Mouse (Mus musculus) heart, embryonic 11.5 days (tissue): Measurements from ENCODE around the gene 1700057G04Rik. TPM values are rescaled to one million over a fixed set of nuclear protein-coding genes. Genes with fewer than 3 reads are reported as not detected.

Experiments used
- ATAC-seq: fragments of 200-750 bp; cut with Nextera tagmentation; replicated peaks from 2 replicates; pipeline ENCODE4 v1.8.0; 2017; ENCODE audit warnings: moderate library complexity; ENCODE audit not compliant: insufficient number of reproducible peaks, low FRiP score, low TSS enrichment
- H3K27ac ChIP-seq: fragments of 300-500 bp; sonication (generic); 2 replicates; pipeline ENCODE4 v1.5.1; 2014; ENCODE audit warnings: mild to moderate bottlenecking, low read depth, low read length
- H3K27me3 ChIP-seq: fragments of 300-500 bp; sonication (generic); 2 replicates; pipeline ENCODE4 v1.6.1; 2014; ENCODE audit warnings: mild to moderate bottlenecking, low read length, mixed read lengths; ENCODE audit not compliant: control insufficient read depth, insufficient read depth
- H3K36me3 ChIP-seq: fragments of 300-500 bp; sonication (generic); 2 replicates; pipeline ENCODE4 v1.6.1; 2014; ENCODE audit warnings: mild to moderate bottlenecking, low read length, moderate library complexity, mixed read lengths; ENCODE audit not compliant: control insufficient read depth, insufficient read depth
- H3K4me1 ChIP-seq: fragments of 300-500 bp; sonication (generic); 2 replicates; pipeline ENCODE4 v1.6.1; 2014; ENCODE audit warnings: low read length; ENCODE audit not compliant: control insufficient read depth, insufficient read depth
- H3K4me2 ChIP-seq: fragments of 300-500 bp; sonication (generic); 2 replicates; pipeline ENCODE4 v1.6.1; 2014; ENCODE audit warnings: mild to moderate bottlenecking, moderate library complexity
- H3K4me3 ChIP-seq: fragments of 300-500 bp; sonication (generic); 2 replicates; pipeline ENCODE4 v1.5.1; 2014; ENCODE audit warnings: low read depth, low read length
- H3K9ac ChIP-seq: fragments of 300-500 bp; sonication (generic); 2 replicates; pipeline ENCODE4 v1.6.1; 2014; ENCODE audit warnings: mild to moderate bottlenecking, low read depth, low read length, moderate library complexity
- H3K9me3 ChIP-seq: fragments of 300-500 bp; sonication (generic); replicated peaks from 2 replicates; pipeline ENCODE4 v1.6.1; 2016; ENCODE audit warnings: low read length; ENCODE audit not compliant: control insufficient read depth
- WGBS: fragments of 180-500 bp; shearing (Covaris S2); extraction: QIAGEN DNeasy Blood & Tissue Kit; methylation state at CpG from one replicate; pipeline ENCODE4 v1.1.7; 2014; ENCODE audit not compliant: insufficient replicate concordance; 5-methylcytosine and 5-hydroxymethylcytosine counted together
- polyA plus RNA-seq: library from polyadenylated mRNA; unstranded; fragments of >200 nt; fragmentation: Nextera tagmentation; extraction: Ambion mirVana; gene quantifications from 2 replicates; pipeline ENCODE4 v1.2.1, GENCODE M21; 2014

Gene 1700057G04Rik
- polyA plus RNA-seq, 1 experiment from 2014 or later = not detected

DNA sequence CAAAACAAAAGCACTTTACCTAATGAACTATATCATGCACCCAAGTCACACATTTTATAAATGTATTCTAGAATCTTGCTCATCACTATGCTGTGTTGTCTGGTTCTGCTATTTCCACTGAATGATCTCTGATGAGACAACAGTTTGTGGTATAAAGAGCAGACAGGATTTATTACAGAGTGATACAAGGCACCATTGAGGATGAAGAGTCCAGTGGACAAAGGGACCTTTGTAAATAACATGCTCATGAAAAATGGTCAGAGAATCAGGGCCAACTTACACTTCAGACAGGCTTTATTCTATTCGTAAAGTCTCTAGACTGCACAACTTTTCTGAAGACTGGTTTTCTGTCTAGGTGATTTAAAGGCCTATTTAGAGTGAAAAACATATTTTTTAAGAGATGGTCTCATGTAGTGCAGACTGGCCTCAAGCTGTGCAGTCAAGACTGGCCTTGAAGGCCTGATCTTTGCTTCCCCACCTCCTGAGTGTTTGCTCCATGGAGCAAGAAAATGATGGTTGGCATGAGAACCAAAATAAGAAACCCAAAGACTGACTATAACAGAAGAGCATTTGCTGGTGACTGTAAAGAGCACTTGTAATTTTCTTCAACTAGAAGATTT, 51.6 kb downstream of the 1700057G04Rik start:
- H3K9ac ChIP-seq = no peak overlapping the region
- no peaks in the 10 kb centered on the region for H3K4me1 ChIP-seq
- H3K4me3 ChIP-seq = no peak overlapping the region
- no peak for ATAC-seq
- H3K9me3 ChIP-seq = no peaks in the 10 kb centered on the region
- WGBS = 74% methylated on average over 1 of the region's 1 CpGs
- H3K4me2 ChIP-seq = no peak overlapping the region
- no peaks in the 10 kb centered on the region for H3K36me3 ChIP-seq
- no peak overlapping the region for H3K27ac ChIP-seq
- no peaks in the 10 kb centered on the region for H3K27me3 ChIP-seq

DNA sequence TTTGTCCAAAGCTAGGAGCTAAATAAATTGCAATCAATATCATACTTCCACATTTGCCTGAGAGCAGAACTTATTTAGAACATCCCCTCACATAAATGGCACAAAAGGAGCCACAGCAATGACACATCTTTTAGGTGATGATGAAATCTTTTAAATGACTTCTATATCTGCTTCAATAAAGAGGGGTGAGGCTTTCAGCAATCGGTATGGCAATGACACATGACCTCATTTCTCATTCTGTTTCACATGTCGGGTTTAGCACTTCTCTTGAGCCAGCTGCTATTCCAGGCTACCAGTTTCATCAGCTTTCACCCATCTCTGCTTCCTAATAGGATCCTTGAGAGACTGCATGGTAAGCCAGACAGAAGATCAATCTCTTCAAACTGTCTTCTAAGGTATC, 54.3 kb downstream of the 1700057G04Rik start:
- no peak for ATAC-seq
- H3K4me3 ChIP-seq = no peak overlapping the region
- no peaks in the 10 kb centered on the region for H3K9me3 ChIP-seq
- H3K27me3 ChIP-seq = no peaks in the 10 kb centered on the region
- no peak overlapping the region for H3K27ac ChIP-seq
- no peak overlapping the region for H3K9ac ChIP-seq
- no peaks in the 10 kb centered on the region for H3K36me3 ChIP-seq
- H3K4me1 ChIP-seq = no peaks in the 10 kb centered on the region
- 70% methylated on average over 2 of the region's 2 CpGs for WGBS
- H3K4me2 ChIP-seq = no peak overlapping the region

DNA sequence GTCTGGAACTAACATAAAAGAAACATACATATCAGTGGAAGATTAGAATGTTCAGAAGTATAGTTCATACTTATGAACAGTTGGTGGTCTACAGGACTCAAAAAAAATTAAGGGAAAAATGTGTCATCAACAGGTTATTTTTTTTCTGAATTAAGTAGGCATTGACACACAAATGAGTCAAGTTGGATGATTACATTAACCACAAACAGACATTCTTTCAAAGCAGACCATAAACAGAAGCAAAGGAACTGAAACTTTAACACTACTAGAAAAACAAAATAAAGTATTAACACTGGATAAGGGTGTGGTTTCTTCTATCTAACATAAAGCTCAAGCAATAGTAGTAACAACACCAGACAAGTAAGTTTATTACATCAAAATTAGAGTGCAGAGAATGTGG, 59.7 kb downstream of the 1700057G04Rik start:
- H3K4me3 ChIP-seq = no peak overlapping the region
- H3K27ac ChIP-seq = no peak overlapping the region
- H3K9me3 ChIP-seq = no peaks in the 10 kb centered on the region
- no peak for ATAC-seq
- no peaks in the 10 kb centered on the region for H3K4me1 ChIP-seq
- H3K4me2 ChIP-seq = no peak overlapping the region
- H3K9ac ChIP-seq = no peak overlapping the region
- no peaks in the 10 kb centered on the region for H3K36me3 ChIP-seq
- H3K27me3 ChIP-seq = no peaks in the 10 kb centered on the region

DNA sequence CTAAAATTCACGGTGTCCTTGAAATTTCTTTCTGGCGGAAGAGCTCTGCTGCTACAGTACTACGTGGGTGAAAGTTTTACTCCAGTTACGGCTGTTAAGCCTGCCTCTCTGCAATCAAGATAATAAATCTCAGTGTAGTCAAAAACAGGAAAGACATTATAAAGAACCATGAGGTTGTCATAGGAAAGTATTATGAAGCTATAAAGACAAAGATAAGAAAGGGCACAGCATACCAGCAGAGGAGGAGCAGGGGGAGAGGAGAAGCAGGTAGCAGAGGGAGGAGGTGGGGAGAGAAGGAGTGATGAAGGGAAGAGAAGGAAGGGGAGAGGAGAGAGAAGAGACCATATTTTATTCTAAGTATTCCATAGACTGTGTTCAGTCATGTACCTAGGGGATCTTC, 64.7 kb downstream of the 1700057G04Rik start:
- Histone ChIP-seq H3K9me3 (no peaks in the 10 kb centered on the region), H3K36me3 (no peaks in the 10 kb centered on the region), H3K27ac (no peak overlapping the region), H3K9ac (no peak overlapping the region), H3K4me1 (0 out of 2 replicates have a peak, but pooled peaks cover 3% of the 10 kb centered on the region), H3K4me3 (no peak overlapping the region), H3K27me3 (no peaks in the 10 kb centered on the region), H3K4me2 (no peak overlapping the region)
- 56% methylated on average over 4 of the region's 4 CpGs for WGBS
- ATAC-seq = no peak

DNA sequence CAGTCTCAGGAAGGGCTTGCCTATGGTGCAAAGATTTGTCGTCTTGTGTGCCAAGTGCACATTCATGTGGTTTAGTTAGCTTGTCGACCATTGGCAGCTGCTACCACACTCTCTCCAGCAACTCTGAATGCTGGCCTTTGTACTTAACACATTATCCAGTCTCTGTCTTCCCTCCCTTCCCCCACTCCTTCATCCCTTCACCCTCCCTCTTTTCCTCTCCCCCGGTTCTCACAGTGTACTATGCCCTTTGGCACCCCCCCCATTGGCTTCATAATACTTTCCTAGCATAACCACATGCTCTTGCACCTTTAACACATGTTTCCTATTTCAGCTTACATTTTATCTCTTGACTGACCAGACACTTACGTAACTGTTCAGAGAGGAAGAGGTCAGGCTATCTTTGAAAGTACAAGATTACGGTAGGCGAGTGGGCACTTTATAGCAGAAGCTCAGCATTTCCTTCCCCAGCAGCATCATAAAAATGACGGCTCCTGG, 65.6 kb downstream of the 1700057G04Rik start:
- no peaks in the 10 kb centered on the region for H3K36me3 ChIP-seq
- no peak overlapping the region for H3K9ac ChIP-seq
- peak; percentile 69; the same call in 1 of the 2 replicates for ATAC-seq
- H3K9me3 ChIP-seq = no peaks in the 10 kb centered on the region
- 0 out of 2 replicates have a peak, but pooled peaks cover 3% of the 10 kb centered on the region for H3K4me1 ChIP-seq
- WGBS = 39% methylated on average over 7 of the region's 7 CpGs
- peak overlapping the region; percentile 15; the same call in 1 of the 2 replicates for H3K27ac ChIP-seq
- no peak overlapping the region for H3K4me2 ChIP-seq
- no peaks in the 10 kb centered on the region for H3K27me3 ChIP-seq
- no peak overlapping the region for H3K4me3 ChIP-seq

DNA sequence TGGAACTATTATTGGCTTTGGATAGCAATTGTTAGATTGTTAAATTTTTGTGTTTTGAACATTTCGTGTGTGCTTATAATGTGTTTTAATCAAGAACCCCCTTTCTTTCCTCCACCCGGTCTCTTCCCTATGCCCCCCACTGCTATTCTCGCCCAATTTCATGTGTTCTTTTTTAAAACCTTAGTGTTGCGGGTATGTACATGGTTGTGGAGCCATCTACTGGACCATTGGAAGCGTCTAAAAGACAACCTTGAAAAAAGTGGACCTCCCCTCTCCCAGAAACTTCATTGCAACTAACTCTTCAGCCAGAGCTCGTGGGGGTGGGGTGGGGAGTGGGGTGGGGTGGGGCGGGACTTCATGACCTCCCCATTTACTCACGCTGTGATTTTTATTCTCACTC, 66.2 kb downstream of the 1700057G04Rik start:
- WGBS = 63% methylated on average over 8 of the region's 8 CpGs
- H3K9me3 ChIP-seq = no peaks in the 10 kb centered on the region
- ATAC-seq = no peak
- 0 out of 2 replicates have a peak, but pooled peaks cover 3% of the 10 kb centered on the region for H3K4me1 ChIP-seq
- no peak overlapping the region for H3K4me2 ChIP-seq
- no peaks in the 10 kb centered on the region for H3K36me3 ChIP-seq
- H3K27me3 ChIP-seq = no peaks in the 10 kb centered on the region
- no peak overlapping the region for H3K27ac ChIP-seq
- H3K9ac ChIP-seq = no peak overlapping the region
- no peak overlapping the region for H3K4me3 ChIP-seq

DNA sequence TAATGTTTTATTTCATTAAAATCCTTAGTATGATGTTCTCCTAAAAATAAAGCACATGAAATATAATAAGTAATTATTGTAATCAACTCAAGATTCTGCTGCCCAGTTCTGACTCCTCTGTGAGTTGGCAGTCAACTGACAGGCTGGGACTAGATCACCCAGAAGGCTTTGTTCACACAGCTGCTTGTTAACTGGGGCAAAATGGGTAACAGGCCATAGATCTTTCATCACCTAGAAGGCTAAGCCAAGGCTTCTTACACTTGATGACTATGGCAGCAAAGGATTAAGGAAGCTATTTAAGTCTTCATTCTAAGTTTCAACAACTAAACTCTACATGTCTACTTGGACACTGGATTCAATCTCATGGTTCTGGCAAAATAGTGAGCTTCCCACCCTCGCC, 68.8 kb downstream of the 1700057G04Rik start:
- WGBS = 61% methylated on average over 1 of the region's 1 CpGs
- H3K4me3 ChIP-seq = no peak overlapping the region
- H3K27ac ChIP-seq = no peak overlapping the region
- no peaks in the 10 kb centered on the region for H3K27me3 ChIP-seq
- no peak overlapping the region for H3K9ac ChIP-seq
- 0 out of 2 replicates have a peak, but pooled peaks cover 3% of the 10 kb centered on the region for H3K4me1 ChIP-seq
- no peak overlapping the region for H3K4me2 ChIP-seq
- H3K36me3 ChIP-seq = no peaks in the 10 kb centered on the region
- H3K9me3 ChIP-seq = no peaks in the 10 kb centered on the region
- ATAC-seq = no peak

DNA sequence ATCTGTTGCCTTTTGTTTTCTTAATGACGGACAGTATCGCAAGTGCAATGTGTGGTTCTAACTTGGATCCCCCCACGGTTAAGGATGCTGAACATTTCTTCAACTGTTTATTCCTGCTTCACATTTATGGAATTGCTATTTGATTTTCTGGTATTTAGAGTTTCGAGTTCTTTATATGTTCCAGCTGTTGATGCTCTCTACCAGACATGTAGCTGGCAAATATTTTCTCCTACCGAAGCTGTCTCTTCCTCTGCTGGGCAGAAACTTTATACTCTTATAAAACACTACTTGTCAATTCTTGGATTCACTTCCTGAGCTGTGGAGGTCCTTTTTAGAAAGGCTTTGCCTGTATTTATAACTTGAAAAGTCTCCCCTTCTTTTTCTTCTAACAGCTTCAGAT, 70.1 kb downstream of the 1700057G04Rik start:
- Histone ChIP-seq H3K27me3 (no peaks in the 10 kb centered on the region), H3K4me1 (0 out of 2 replicates have a peak, but pooled peaks cover 3% of the 10 kb centered on the region), H3K27ac (no peak overlapping the region), H3K9me3 (no peaks in the 10 kb centered on the region), H3K4me3 (no peak overlapping the region), H3K36me3 (no peaks in the 10 kb centered on the region), H3K9ac (no peak overlapping the region), H3K4me2 (no peak overlapping the region)
- no peak for ATAC-seq
- 70% methylated on average over 5 of the region's 5 CpGs for WGBS

DNA sequence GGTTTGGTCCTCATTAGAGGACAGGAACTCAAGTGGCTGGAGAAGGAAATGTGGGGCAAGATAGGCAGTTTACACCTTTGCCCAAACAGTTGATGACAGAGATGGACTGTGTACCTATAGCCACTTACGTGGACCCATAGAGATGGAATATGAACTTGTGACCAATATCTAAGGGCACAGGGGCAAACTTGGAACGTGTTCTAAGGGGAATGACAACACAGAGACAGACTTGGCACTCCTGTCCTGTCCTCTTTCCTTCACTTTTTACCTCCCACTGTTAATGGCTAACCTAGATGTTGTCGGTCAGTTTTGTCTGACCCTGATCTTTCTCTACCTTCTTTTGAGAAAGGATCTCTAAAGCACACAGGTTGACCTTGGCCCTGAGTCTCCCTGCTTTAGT, 74.2 kb downstream of the 1700057G04Rik start:
- WGBS = 73% methylated on average over 3 of the region's 3 CpGs
- H3K27ac ChIP-seq = no peak overlapping the region
- no peaks in the 10 kb centered on the region for H3K4me1 ChIP-seq
- H3K27me3 ChIP-seq = no peaks in the 10 kb centered on the region
- H3K9me3 ChIP-seq = no peaks in the 10 kb centered on the region
- H3K4me3 ChIP-seq = no peak overlapping the region
- H3K4me2 ChIP-seq = no peak overlapping the region
- H3K9ac ChIP-seq = no peak overlapping the region
- H3K36me3 ChIP-seq = no peaks in the 10 kb centered on the region
- ATAC-seq = no peak
